Mouse (Mus musculus) left cerebral cortex, postnatal 10 days (tissue): ENCODE measurements around the gene Gbgt1. TPM values are rescaled to one million over a fixed set of nuclear protein-coding genes. Genes with fewer than 3 reads are reported as not detected.

ENCODE experiments used
- DNase-seq, 2 experiments: peaks; one replicate each; pipeline ENCODE4 v3.0.0; 2021 to 2022; ENCODE audit warnings: low spot score in 2 of 2, mixed read lengths in 1 of 2; ENCODE audit errors: extremely low spot score in 1 of 2
- intact Hi-C: fragments of 180-260 bp; cut with DNase I; formaldehyde crosslinking; loops from one replicate; pipeline ENCODE4 v1.15.1; 2025
- total RNA-seq, 2 experiments: library from RNA; stranded (reverse); gene quantifications; 2 replicates each; pipeline ENCODE4 v1.2.3; 2021

The Gbgt1 gene
- total RNA-seq, 2 experiments from 2014 or later, result 2.4 to 2.7 TPM

- intact Hi-C loops, result no loop called here
- DNase-seq, result peak; percentile 60 to 91
These were observed 42.5 kb downstream of the Gbgt1 start for GRCm38 (mm10) chr2:28539206-28539605.

- no peak for DNase-seq
- intact Hi-C loops, result no loop called here
These were observed 43.3 kb downstream of the Gbgt1 start for GRCm38 (mm10) chr2:28539949-28540348.

- intact Hi-C loops, result no loop called here
These were observed 44.0 kb downstream of the Gbgt1 start for GRCm38 (mm10) chr2:28540587-28541227.

GRCm38 (mm10) chr2:28543894-28544293, 47.2 kb downstream of the Gbgt1 start:
- intact Hi-C loops, result no loop called here
- peak; percentile 57 to 63 for DNase-seq

More at GRCm38 (mm10) chr2:28540587-28541227, 44.0 kb downstream of the Gbgt1 start:
- no peak for DNase-seq

GRCm38 (mm10) chr2:28545976-28546375, 49.3 kb downstream of the Gbgt1 start:
- DNase-seq, result no peak
- intact Hi-C loops, result loop anchor here (2.0 kb wide), 1 partner anchor 31 kb away; no protein-coding TSS in a partner anchor

GRCm38 (mm10) chr2:28546560-28546959, 49.9 kb downstream of the Gbgt1 start:
- DNase-seq, result no peak
- intact Hi-C loops, result loop anchor here (2.0 kb wide), 1 partner anchor 32 kb away; no protein-coding TSS in a partner anchor

- DNase-seq, result peak; percentile 72 to 83
- intact Hi-C loops, result loop anchor here (2.0 kb wide), 1 partner anchor 33 kb away; no protein-coding TSS in a partner anchor
These were observed 50.8 kb downstream of the Gbgt1 start for GRCm38 (mm10) chr2:28547237-28548172.

GRCm38 (mm10) chr2:28549157-28549556, 52.5 kb downstream of the Gbgt1 start:
- DNase-seq, result no peak
- intact Hi-C loops, result no loop called here

- DNase-seq, result no peak
- intact Hi-C loops, result no loop called here
These were observed 55.6 kb downstream of the Gbgt1 start for GRCm38 (mm10) chr2:28552301-28552700.

Other genes starting within 250 kb of the Gbgt1 start
- 10 to 100 TPM; 26.9 to 27.3 TPM for gene Ppp1r26, start 50.1 kb upstream of the Gbgt1 start, total RNA-seq
- 1 to 10 TPM; 3.2 to 3.5 TPM for gene 1700007K13Rik, start 30.6 kb upstream of the Gbgt1 start, total RNA-seq
- 10 to 100 TPM; 38.8 to 38.9 TPM for gene Mrps2, start 28.8 kb upstream of the Gbgt1 start, total RNA-seq
- 1 to 10 TPM; 1.8 to 3.1 TPM for gene Gm10134, start 9.2 kb downstream of the Gbgt1 start, total RNA-seq
- gene Ralgds, start 16.2 kb downstream of the Gbgt1 start, total RNA-seq, result 100 to 1,000 TPM; 148 to 156 TPM
- not detected for gene Cel, start 66.5 kb downstream of the Gbgt1 start, total RNA-seq
- 10 to 100 TPM; 18.6 to 20.2 TPM for gene Gtf3c5, start 86.9 kb downstream of the Gbgt1 start, total RNA-seq
- not detected for gene Gfi1b, start 125.1 kb downstream of the Gbgt1 start, total RNA-seq
- gene Tsc1, start 144.3 kb downstream of the Gbgt1 start, total RNA-seq, result 10 to 100 TPM; 42.4 to 43.0 TPM
- under 1 TPM in 1 of 2 experiments, not detected in 1; 0.60 TPM for gene Spaca9, start 202.8 kb downstream of the Gbgt1 start, total RNA-seq
- gene Ak8, start 203.3 kb downstream of the Gbgt1 start, total RNA-seq, result 1 to 10 TPM; 1.2 to 2.0 TPM